Mouse (Mus musculus) neural tube, embryonic 12.5 days (tissue): ENCODE results near the gene Gm9736. TPM values are rescaled to one million over a fixed set of nuclear protein-coding genes. Genes with fewer than 3 reads are reported as not detected.
"Not testable (repeated sequence)": the region's sequence is repeated elsewhere in the genome, so short reads cannot be mapped to it uniquely, and the experiment has no call there.

Source experiments
- ATAC-seq: fragments of 200-750 bp; cut with Nextera tagmentation; 2 replicates; pipeline ENCODE4 v1.8.0; 2017; ENCODE audit warnings: low read depth, mild to moderate bottlenecking, moderate TSS enrichment, moderate library complexity; ENCODE audit not compliant: low FRiP score
- H3K27ac ChIP-seq: fragments of 300-500 bp; sonication (generic); 2 replicates; pipeline ENCODE4 v1.5.1; 2016
- H3K27me3 ChIP-seq: fragments of 300-500 bp; sonication (generic); replicated peaks from 2 replicates; pipeline ENCODE4 v1.6.1; 2016; ENCODE audit warnings: mild to moderate bottlenecking
- H3K36me3 ChIP-seq: fragments of 300-500 bp; sonication (generic); 2 replicates; pipeline ENCODE4 v1.6.1; 2016; ENCODE audit warnings: mild to moderate bottlenecking
- H3K4me1 ChIP-seq: fragments of 300-500 bp; sonication (generic); 2 replicates; pipeline ENCODE4 v1.6.1; 2016
- H3K4me2 ChIP-seq: fragments of 300-500 bp; sonication (generic); replicated peaks from 2 replicates; pipeline ENCODE4 v1.6.1; 2016; ENCODE audit warnings: mild to moderate bottlenecking
- H3K4me3 ChIP-seq: fragments of 300-500 bp; sonication (generic); 2 replicates; pipeline ENCODE4 v1.5.1; 2016
- H3K9ac ChIP-seq: fragments of 300-500 bp; sonication (generic); 2 replicates; pipeline ENCODE4 v1.6.1; 2016; ENCODE audit warnings: mild to moderate bottlenecking
- H3K9me3 ChIP-seq: fragments of 300-500 bp; sonication (generic); 2 replicates; pipeline ENCODE4 v1.6.1; 2016; ENCODE audit warnings: mild to moderate bottlenecking
- WGBS: fragments of 180-500 bp; shearing (Covaris S2); methylation state at CpG from one replicate; pipeline ENCODE4 v1.1.7; 2016; 5-methylcytosine and 5-hydroxymethylcytosine counted together
- polyA plus RNA-seq: library from polyadenylated mRNA; unstranded; fragments of >200 nt; fragmentation: Nextera tagmentation; extraction: Ambion mirVana; gene quantifications from 2 replicates; pipeline ENCODE4 v1.2.1, GENCODE M21; 2016

Gene Gm9736
- polyA plus RNA-seq, 1 experiment from 2014 or later, result not detected

DNA sequence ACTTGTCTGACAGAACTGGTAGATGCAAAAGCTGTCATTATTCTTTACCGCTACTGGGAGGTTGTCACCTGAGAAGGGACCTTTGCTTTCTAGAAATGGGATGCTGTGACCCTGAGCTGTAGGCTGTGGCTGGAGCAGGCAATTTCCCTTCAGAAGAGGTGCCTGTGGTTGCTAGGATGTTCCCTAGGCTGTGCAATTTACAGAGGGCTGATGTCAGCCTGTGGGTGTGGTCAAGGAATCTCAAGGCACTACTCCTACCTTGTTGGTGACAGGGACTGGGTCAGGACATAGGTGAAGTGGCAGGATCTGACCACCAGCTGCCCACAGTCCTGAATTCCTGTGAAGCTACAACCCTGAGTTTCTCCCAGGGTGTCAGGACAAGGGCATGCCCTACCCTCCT, 18.6 kb upstream of the Gm9736 start:
- Histone ChIP-seq H3K4me1 (no peaks in the 10 kb centered on the region), H3K9ac (no peak overlapping the region), H3K9me3 (no peaks in the 10 kb centered on the region), H3K27me3 (no peaks in the 10 kb centered on the region), H3K4me3 (no peak overlapping the region), H3K4me2 (no peak overlapping the region), H3K27ac (no peak overlapping the region), H3K36me3 (no peaks in the 10 kb centered on the region)
- ATAC-seq, result no peak
- 90% methylated on average over 1 of the region's 1 CpGs for WGBS

DNA sequence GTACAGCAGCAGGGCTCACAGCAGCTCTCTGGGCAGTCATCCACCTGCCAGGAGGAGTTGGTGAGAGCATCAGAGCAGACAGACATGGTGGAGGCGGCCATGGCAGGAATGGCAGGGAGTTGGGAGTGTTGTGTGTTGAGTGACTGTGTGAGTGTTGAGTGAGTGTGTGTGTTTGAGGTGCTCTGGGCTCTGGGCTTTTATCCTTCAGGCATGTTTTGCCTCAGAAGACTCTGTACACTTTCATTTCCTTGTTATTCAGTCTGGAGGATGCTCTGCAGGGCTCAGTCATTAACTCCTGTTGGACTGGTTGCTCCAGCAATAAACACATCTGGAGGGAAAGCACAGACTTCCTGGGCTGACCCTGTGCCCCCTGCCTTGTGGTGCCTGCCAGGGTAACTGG, 8.4 kb upstream of the Gm9736 start, which contains the start of gene Gm3233:
Gene Gm3233 (minus strand): TSS at position 101 of the 400 bp plus-strand sequence.
- not testable (repeated sequence) for H3K9ac ChIP-seq, H3K9me3 ChIP-seq, H3K27me3 ChIP-seq, H3K4me1 ChIP-seq, H3K4me3 ChIP-seq, ATAC-seq, H3K4me2 ChIP-seq, H3K36me3 ChIP-seq, H3K27ac ChIP-seq
- 40% methylated on average over 1 of the region's 1 CpGs for WGBS

- Histone ChIP-seq H3K9me3 (no peaks in the 10 kb centered on the region), H3K36me3 (no peaks in the 10 kb centered on the region)
- ATAC-seq, result no peak
Observed at GRCm38 (mm10) chr10:77753448-77753847, 2.3 kb upstream of the Gm9736 start.

DNA sequence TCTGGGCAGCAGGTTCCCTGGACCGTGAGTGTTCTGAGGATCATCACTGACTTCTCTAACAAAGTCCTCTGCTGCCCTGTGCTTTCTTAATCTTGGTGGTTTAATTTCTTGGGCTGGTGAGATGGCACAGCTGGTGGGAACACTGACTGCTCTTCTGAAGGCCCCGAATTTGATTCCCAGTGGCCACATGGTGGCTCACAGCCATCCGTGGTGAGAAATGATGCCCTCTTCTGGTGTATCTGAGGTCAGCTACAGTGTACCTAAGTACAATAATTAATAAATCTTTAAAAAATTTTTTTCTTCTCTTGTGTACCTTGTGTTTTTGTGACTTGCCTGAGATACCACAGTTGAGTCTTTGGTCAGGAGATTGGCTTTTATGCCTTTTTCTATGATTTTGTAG, 1.2 kb upstream of the Gm9736 start:
- not testable (repeated sequence) for H3K4me1 ChIP-seq, H3K27me3 ChIP-seq, ATAC-seq, H3K4me2 ChIP-seq, H3K36me3 ChIP-seq, H3K9ac ChIP-seq, H3K4me3 ChIP-seq, H3K9me3 ChIP-seq, H3K27ac ChIP-seq
- WGBS, result 70% methylated on average over 3 of the region's 3 CpGs

More at GRCm38 (mm10) chr10:77753448-77753847, 2.3 kb upstream of the Gm9736 start:
- no peak overlapping the region for H3K9ac ChIP-seq
- no peak overlapping the region for H3K27ac ChIP-seq
- peaks cover 7% of the 10 kb centered on the region; the same call in 1 of the 2 replicates for H3K4me1 ChIP-seq
- H3K4me2 ChIP-seq, result no peak overlapping the region
- H3K4me3 ChIP-seq, result no peak overlapping the region
- H3K27me3 ChIP-seq, result no peaks in the 10 kb centered on the region

- H3K4me1 ChIP-seq, H3K9ac ChIP-seq, H3K4me3 ChIP-seq, H3K27me3 ChIP-seq, ATAC-seq, H3K9me3 ChIP-seq, H3K27ac ChIP-seq, H3K4me2 ChIP-seq, H3K36me3 ChIP-seq: not testable (repeated sequence)
- 93% methylated on average over 1 of the region's 1 CpGs for WGBS
Observed at GRCm38 (mm10) chr10:77750686-77751085, 468 bp downstream of the Gm9736 start.

DNA sequence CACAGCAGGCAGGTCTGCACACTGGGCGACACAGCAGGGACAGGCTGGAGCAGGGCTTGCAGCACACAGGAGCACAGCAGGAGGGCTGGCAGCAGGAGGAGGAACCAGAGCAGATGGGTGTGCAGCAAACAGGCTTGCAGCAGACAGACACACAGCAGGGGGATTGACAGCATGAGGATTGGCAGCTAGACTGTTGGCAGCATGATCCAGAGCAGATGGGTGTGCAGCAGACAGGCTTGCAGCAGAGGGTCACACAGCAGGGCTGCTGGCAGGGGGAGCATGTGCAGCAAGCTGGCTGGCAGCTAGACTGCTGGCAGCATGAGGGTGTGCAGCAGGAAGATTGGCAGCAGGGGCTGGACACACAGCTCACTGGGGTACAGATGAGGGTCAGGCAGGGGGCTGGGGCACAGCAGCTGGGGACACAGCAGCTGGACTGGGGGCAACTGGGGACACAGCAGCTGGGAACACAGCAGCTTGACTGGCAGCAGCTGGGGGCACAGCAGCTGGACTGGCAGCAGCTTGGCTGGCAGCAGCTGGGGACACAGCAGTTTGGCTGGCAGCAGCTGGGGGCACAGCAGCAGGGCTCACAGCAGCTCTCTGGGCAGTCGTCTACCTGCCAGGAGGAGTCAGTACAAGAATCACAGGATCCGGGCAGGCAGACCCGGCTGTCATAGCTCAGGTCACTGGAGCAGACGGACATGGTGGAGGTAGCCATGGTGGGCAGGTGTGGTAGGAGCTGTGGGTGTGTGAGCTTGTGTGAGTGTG, 9.0 kb downstream of the Gm9736 start, which contains the start of gene Gm18596:
Gene Gm18596 (minus strand): TSS at position 715 of the 765 bp plus-strand sequence.
- H3K9me3 ChIP-seq, H3K27ac ChIP-seq, H3K27me3 ChIP-seq, ATAC-seq, H3K4me1 ChIP-seq, H3K4me2 ChIP-seq, H3K4me3 ChIP-seq, H3K9ac ChIP-seq, H3K36me3 ChIP-seq: not testable (repeated sequence)
- WGBS, result 59% methylated on average over 5 of the region's 5 CpGs

- H3K4me1 ChIP-seq, result no peaks in the 10 kb centered on the region
- H3K27ac ChIP-seq, result no peak overlapping the region
- no peaks in the 10 kb centered on the region for H3K27me3 ChIP-seq
- no peak overlapping the region for H3K9ac ChIP-seq
- ATAC-seq, result no peak
- no peak overlapping the region for H3K4me2 ChIP-seq
- H3K9me3 ChIP-seq, result peaks cover 6% of the 10 kb centered on the region; the same call in 1 of the 2 replicates
- no peaks in the 10 kb centered on the region for H3K36me3 ChIP-seq
- H3K4me3 ChIP-seq, result no peak overlapping the region
- 90% methylated on average over 4 of the region's 4 CpGs for WGBS
Observed at GRCm38 (mm10) chr10:77738929-77739328, 12.2 kb downstream of the Gm9736 start.

DNA sequence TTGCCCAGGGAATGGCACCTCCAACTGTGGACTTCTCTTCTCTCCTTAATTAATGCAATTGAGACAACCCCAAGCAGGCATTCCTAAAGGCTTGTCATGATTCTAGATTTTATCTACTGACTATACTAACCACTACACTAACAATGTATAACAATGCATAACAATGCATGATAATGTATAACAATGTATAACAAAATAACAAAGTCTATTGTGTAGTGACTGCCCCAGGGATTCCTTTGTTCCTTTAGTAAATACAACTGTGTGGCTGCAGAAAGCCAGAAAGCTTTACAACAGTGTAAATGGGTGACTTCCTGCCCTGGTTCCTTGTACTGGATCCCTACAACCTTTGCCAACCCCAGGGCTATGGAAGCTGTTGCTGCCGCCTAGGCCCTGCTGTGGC, 15.2 kb downstream of the Gm9736 start:
- 79% methylated on average over 1 of the region's 1 CpGs for WGBS

DNA sequence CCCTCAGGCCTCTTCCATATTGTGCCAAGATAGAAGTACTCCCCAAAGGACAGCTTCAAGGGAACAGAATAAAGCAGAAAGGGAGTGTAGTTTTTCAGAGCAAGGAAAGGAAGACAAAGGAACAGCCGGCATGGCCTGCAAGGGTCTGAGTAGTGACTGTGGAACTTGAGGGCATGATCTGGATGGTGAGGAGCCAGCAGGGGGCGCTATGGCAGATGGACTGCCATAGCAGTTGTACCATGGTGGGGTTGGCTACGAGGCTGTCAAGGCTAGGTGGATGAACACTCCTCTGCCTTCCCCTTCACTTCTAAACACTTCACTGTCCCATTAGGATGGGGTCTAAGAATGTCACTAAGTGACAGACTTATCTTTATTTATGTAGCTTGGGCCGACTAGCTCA, 21.9 kb downstream of the Gm9736 start:
- no peaks in the 10 kb centered on the region for H3K36me3 ChIP-seq
- 52% methylated on average over 4 of the region's 4 CpGs for WGBS
- no peak overlapping the region for H3K4me3 ChIP-seq
- H3K27ac ChIP-seq, result no peak overlapping the region
- H3K27me3 ChIP-seq, result no peaks in the 10 kb centered on the region
- ATAC-seq, result no peak
- no peaks in the 10 kb centered on the region for H3K4me1 ChIP-seq
- H3K9me3 ChIP-seq, result no peaks in the 10 kb centered on the region
- no peak overlapping the region for H3K9ac ChIP-seq
- H3K4me2 ChIP-seq, result no peak overlapping the region

More for the DNA sequence above, 15.2 kb downstream of the Gm9736 start:
- peaks cover 6% of the 10 kb centered on the region; the same call in 1 of the 2 replicates for H3K9me3 ChIP-seq
- no peak for ATAC-seq
- no peak overlapping the region for H3K27ac ChIP-seq
- no peak overlapping the region for H3K9ac ChIP-seq
- H3K36me3 ChIP-seq, result no peaks in the 10 kb centered on the region
- H3K27me3 ChIP-seq, result no peaks in the 10 kb centered on the region
- no peak overlapping the region for H3K4me3 ChIP-seq
- no peak overlapping the region for H3K4me2 ChIP-seq
- no peaks in the 10 kb centered on the region for H3K4me1 ChIP-seq

GRCm38 (mm10) chr10:77728280-77728679, 22.9 kb downstream of the Gm9736 start:
- H3K27me3 ChIP-seq, result no peaks in the 10 kb centered on the region
- H3K9me3 ChIP-seq, result no peaks in the 10 kb centered on the region
- no peaks in the 10 kb centered on the region for H3K4me1 ChIP-seq
- WGBS, result 69% methylated on average over 4 of the region's 4 CpGs
- ATAC-seq, result no peak
- no peaks in the 10 kb centered on the region for H3K36me3 ChIP-seq
- H3K9ac ChIP-seq, result no peak overlapping the region
- H3K27ac ChIP-seq, result no peak overlapping the region
- no peak overlapping the region for H3K4me3 ChIP-seq
- no peak overlapping the region for H3K4me2 ChIP-seq

GRCm38 (mm10) chr10:77726186-77726585, 25.0 kb downstream of the Gm9736 start, which contains the start of gene Gm10100:
TSS of gene Gm10100 (plus strand) at chr10:77726486.
- WGBS, result 53% methylated on average over 3 of the region's 3 CpGs
- Histone ChIP-seq H3K27ac (no peak within 1 kb of the TSS), H3K4me3 (no peak within 1 kb of the TSS), H3K27me3 (no peaks in the 10 kb centered on the region), H3K36me3 (no peaks in the 10 kb centered on the region), H3K9ac (no peak within 1 kb of the TSS), H3K9me3 (no peaks in the 10 kb centered on the region), H3K4me1 (no peaks in the 10 kb centered on the region), H3K4me2 (no peak within 1 kb of the TSS)
- no peak for ATAC-seq

- Histone ChIP-seq H3K27me3 (no peaks in the 10 kb centered on the region), H3K4me3 (no peak overlapping the region), H3K9ac (no peak overlapping the region), H3K27ac (no peak overlapping the region), H3K4me2 (no peak overlapping the region), H3K4me1 (no peaks in the 10 kb centered on the region), H3K36me3 (no peaks in the 10 kb centered on the region), H3K9me3 (no peaks in the 10 kb centered on the region)
- ATAC-seq, result no peak
- 75% methylated on average over 8 of the region's 8 CpGs for WGBS
Observed at GRCm38 (mm10) chr10:77724855-77725254, 26.3 kb downstream of the Gm9736 start.

DNA sequence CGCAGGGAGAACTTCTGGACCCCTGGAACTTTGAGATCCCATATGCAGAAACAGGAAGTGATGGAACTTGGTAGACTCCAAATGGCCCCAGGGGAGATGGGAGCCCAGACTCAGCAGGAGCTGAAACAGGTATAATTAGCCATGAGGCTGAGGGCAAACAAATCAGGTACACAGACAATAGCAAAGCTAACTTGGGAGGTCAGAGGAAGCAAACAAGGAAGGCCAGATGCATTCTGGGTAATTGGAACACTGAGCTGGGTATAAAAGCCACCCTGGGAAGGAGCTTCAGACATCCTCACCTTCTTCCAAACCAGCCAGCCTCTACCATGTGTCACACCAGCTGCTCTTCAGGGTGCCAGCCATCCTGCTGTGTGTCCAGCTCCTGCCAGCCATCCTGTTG, 30.9 kb downstream of the Gm9736 start, which contains the start of gene Krtap12-1:
Gene Krtap12-1 (plus strand): TSS at position 301 of the 400 bp plus-strand sequence.
- not testable (repeated sequence) for H3K4me2 ChIP-seq, H3K9ac ChIP-seq, H3K4me3 ChIP-seq, H3K36me3 ChIP-seq, H3K27me3 ChIP-seq, H3K27ac ChIP-seq, H3K4me1 ChIP-seq, ATAC-seq, H3K9me3 ChIP-seq
- 86% methylated on average over 1 of the region's 1 CpGs for whole genome bisulfite sequencing
